Mouse (Mus musculus): ENCODE results near the gene Spata5.

DNA sequence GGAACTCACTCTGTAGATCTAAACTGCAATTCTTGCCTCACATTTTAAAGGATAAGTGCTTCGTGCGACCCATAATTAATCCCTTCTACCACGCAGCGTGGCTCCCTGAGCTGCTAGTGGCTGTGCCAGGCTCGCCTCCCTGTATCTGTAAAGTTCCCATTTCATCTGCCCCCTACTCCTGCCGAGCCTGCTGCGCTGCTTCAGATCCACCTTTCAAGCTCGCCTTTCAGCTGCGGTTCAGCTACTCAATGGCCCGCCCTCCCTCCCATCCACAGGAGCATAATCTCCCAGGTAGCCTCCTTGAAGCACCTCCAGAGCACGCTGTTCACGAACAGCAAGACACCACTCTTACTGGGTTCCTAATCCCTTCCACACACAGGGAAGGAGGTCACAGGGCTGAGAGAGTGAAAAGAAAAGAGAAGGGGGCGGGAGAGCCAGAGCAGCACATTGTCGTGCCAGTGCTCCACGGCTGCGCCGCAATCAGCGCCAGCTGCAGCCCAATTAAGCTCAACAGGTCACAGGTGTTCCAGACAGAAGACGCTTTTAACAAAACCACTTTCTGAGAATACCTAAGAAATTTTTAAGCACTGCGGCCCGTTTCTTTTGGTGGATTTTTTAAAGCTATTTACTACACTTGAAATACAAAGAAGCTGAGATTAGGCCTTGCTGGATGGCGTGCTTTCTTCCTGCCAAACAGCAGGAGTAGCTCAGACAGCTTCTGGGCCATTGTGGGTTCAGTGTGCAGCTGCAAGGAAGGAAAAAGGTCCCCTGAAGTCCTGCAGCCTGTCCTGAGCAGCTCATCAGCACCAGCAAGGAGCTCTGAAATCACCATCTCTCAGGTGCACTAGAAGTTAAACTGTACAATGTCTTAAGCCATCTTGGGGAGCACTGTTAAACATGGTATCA, 150.2 kb downstream of the Spata5 start:
- no peak for TF ChIP-seq CTCF (IDR thresholded peaks at IDR 0.05; ENCODE audit: low read depth, low read length)
- TF ChIP-seq POLR2A (IDR thresholded peaks at IDR 0.05; ENCODE audit: extremely low read depth, insufficient read depth, low read length) = no peak

All from liver, adult 2 months (tissue).